Mouse (Mus musculus): ENCODE data around the gene Tlx2. TPM values are rescaled to one million over a fixed set of nuclear protein-coding genes. Genes with fewer than 3 reads are reported as not detected.
A peak's percentile ranks its signal among the peaks of the same experiment; 100 is the strongest.

The Tlx2 gene
- polyA plus RNA-seq, 1 experiment from 2014 or later = 0.37 TPM

- H3K4me2 ChIP-seq = peak overlapping the region; percentile 45
- H3K36me3 ChIP-seq = no peaks in the 10 kb centered on the region
- H3K27ac ChIP-seq = no peak overlapping the region
- H3K9ac ChIP-seq = no peak overlapping the region
- peaks cover 99% of the 10 kb centered on the region for H3K27me3 ChIP-seq
- peak overlapping the region; percentile 37 for H3K4me3 ChIP-seq
- no peak; the same call in 1 of the 2 replicates for ATAC-seq (replicated peaks; ENCODE audit: insufficient number of reproducible peaks, insufficient read depth, low FRiP score, low read depth)
- H3K4me1 ChIP-seq (replicated peaks) = peaks cover 30% of the 10 kb centered on the region
- 1% methylated on average over 55 of the region's 58 CpGs for WGBS
- no peaks in the 10 kb centered on the region for H3K9me3 ChIP-seq (replicated peaks)
Observed at GRCm38 (mm10) chr6:83070311-83071219, 472 bp upstream of the Tlx2 start.

- no peak overlapping the region for H3K27ac ChIP-seq
- WGBS = 1% methylated on average over 69 of the region's 69 CpGs
- 0 out of 2 replicates have a peak overlapping the region, but pooled peaks have one; percentile 14 for H3K9ac ChIP-seq
- H3K9me3 ChIP-seq (replicated peaks) = no peaks in the 10 kb centered on the region
- H3K4me3 ChIP-seq = peak overlapping the region; percentile 37
- no peaks in the 10 kb centered on the region for H3K36me3 ChIP-seq
- H3K4me2 ChIP-seq = peak overlapping the region; percentile 45
- peak; percentile 44; the same call in 1 of the 2 replicates for ATAC-seq (replicated peaks; ENCODE audit: insufficient number of reproducible peaks, insufficient read depth, low FRiP score, low read depth)
- peaks cover 30% of the 10 kb centered on the region for H3K4me1 ChIP-seq (replicated peaks)
- H3K27me3 ChIP-seq = peaks cover 99% of the 10 kb centered on the region
Observed at GRCm38 (mm10) chr6:83069488-83070246, 426 bp downstream of the Tlx2 start.

DNA sequence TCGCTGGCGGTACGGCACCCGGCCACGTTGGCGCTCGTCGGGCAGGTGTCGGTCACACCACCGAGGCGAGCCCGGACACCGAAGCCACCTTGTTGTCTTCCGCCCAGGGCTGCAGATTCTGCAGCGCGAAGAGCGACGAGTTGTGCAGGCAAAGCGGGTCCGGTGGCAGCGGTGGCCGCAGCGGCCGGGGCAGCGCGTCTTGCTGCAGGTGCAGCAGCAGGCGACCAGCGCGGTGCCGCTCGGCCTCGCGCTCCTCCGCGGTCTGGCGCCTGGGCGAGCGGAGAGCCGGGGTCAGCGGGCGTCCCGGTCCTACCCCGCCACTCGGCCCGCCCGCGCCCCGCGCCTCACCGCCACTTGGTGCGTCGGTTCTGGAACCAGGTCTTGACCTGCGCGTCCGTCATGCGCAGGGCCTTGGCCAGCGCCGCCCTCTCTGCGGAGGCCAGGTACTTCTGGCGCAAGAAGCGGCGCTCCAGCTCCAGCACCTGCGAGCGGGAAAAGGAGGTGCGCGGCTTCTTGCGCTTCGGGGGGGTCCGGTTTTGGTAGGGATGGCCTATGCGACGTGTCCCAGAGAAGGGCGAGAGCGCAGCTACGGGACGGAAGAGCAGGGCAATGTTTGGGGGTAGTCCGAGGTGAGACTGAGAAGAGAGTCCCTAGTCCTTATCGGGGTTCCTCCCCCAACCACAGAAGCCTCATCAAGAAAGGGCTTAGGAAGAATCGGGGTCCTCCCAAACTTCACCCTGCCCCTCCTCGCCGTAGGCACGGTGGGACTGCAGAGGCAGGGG, 1.2 kb downstream of the Tlx2 start:
- no peaks in the 10 kb centered on the region for H3K36me3 ChIP-seq
- H3K9ac ChIP-seq = 0 out of 2 replicates have a peak overlapping the region, but pooled peaks have one; percentile 2
- under 1% methylated on average over 81 of the region's 81 CpGs for WGBS
- H3K9me3 ChIP-seq (replicated peaks) = no peaks in the 10 kb centered on the region
- no peak overlapping the region for H3K27ac ChIP-seq
- peaks cover 30% of the 10 kb centered on the region for H3K4me1 ChIP-seq (replicated peaks)
- peak overlapping the region; percentile 37 for H3K4me3 ChIP-seq
- no peak for ATAC-seq (replicated peaks; ENCODE audit: insufficient number of reproducible peaks, insufficient read depth, low FRiP score, low read depth)
- peaks cover 99% of the 10 kb centered on the region for H3K27me3 ChIP-seq
- peak overlapping the region; percentile 57 for H3K4me2 ChIP-seq

DNA sequence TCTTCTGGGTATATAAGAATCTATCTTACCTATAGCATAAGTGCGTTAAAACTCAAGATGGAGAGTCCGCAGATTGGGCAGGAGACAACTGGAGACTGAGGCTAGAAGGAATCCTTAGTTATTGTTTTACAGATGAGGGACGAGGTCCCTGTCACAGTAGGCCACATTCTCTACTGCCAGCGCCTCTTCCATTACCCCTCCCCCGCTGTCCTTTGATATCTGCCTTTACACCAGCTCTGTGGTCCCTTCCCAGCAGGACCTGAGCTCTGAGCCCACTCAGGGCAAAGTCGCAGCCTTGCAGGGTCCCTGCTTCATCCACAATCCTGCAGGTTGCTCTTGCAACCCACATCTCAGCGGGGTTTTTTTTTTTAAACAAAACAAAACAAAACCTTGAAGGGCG, 1.9 kb downstream of the Tlx2 start:
- peak overlapping the region; percentile 37 for H3K4me3 ChIP-seq
- H3K9ac ChIP-seq = 0 out of 2 replicates have a peak overlapping the region, but pooled peaks have one; percentile 2
- peaks cover 30% of the 10 kb centered on the region for H3K4me1 ChIP-seq (replicated peaks)
- no peak overlapping the region for H3K27ac ChIP-seq
- no peaks in the 10 kb centered on the region for H3K9me3 ChIP-seq (replicated peaks)
- WGBS = 12% methylated on average over 8 of the region's 8 CpGs
- no peak for ATAC-seq (replicated peaks; ENCODE audit: insufficient number of reproducible peaks, insufficient read depth, low FRiP score, low read depth)
- H3K27me3 ChIP-seq = peaks cover 99% of the 10 kb centered on the region
- H3K36me3 ChIP-seq = no peaks in the 10 kb centered on the region
- peak overlapping the region; percentile 57 for H3K4me2 ChIP-seq

- no peaks in the 10 kb centered on the region for H3K36me3 ChIP-seq
- no peak overlapping the region for H3K4me2 ChIP-seq
- 28% methylated on average over 6 of the region's 6 CpGs for WGBS
- H3K4me3 ChIP-seq = no peak overlapping the region
- peaks cover 30% of the 10 kb centered on the region for H3K4me1 ChIP-seq (replicated peaks)
- peaks cover 100% of the 10 kb centered on the region for H3K27me3 ChIP-seq
- no peak overlapping the region for H3K9ac ChIP-seq
- ATAC-seq (replicated peaks; ENCODE audit: insufficient number of reproducible peaks, insufficient read depth, low FRiP score, low read depth) = no peak
- no peak overlapping the region for H3K27ac ChIP-seq
- no peaks in the 10 kb centered on the region for H3K9me3 ChIP-seq (replicated peaks)
Observed at GRCm38 (mm10) chr6:83066441-83066840, 3.7 kb downstream of the Tlx2 start.

DNA sequence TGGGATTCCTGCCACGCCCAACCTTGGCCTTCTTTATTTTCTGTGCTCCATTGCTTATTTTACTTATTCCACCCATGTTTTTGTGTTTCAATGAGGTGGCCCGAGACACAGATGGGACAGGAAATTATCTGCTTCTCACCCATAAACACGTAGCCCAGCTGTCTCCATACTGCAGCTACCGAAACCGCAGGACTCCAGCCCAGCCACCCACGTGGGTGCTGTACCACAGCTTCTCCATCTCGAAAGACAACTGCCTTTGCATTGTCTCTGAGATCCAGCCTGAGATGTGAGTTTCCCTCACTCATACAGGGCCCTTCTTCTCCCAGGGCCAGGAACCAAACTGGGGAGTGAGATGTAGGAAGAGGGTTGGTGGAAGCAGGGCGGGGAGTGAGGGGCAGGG, 4.1 kb downstream of the Tlx2 start:
- Histone ChIP-seq H3K27me3 (peaks cover 100% of the 10 kb centered on the region), H3K4me3 (no peak overlapping the region), H3K4me2 (no peak overlapping the region), H3K9me3 (replicated peaks) (no peaks in the 10 kb centered on the region), H3K36me3 (no peaks in the 10 kb centered on the region), H3K4me1 (replicated peaks) (peaks cover 26% of the 10 kb centered on the region), H3K27ac (no peak overlapping the region), H3K9ac (no peak overlapping the region)
- WGBS = 38% methylated on average over 8 of the region's 8 CpGs
- ATAC-seq (replicated peaks; ENCODE audit: insufficient number of reproducible peaks, insufficient read depth, low FRiP score, low read depth) = no peak

DNA sequence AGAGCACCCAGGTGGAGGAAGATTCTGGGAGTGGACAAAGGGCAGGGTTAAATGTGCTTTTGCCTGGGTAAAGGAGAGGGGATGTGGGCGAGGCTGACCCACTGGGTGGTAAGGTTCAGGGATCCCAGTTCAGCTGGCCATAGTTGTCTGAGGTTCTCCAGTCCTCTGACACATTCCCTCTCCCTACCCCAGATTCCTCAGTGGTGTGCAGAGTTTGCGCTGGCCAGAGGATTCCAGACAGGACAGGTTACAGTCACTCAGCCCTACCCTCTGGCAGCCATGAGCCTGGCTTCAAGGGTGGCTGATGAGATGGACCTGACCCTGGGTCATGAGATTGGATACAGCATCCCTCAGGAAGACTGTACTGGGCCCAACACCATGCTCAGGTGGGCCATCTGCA, 11.4 kb downstream of the Tlx2 start:
- Histone ChIP-seq H3K4me1 (replicated peaks) (peaks cover 12% of the 10 kb centered on the region), H3K9ac (no peak overlapping the region), H3K36me3 (peaks cover 9% of the 10 kb centered on the region), H3K4me3 (no peak overlapping the region), H3K27me3 (peaks cover 42% of the 10 kb centered on the region), H3K4me2 (no peak overlapping the region), H3K27ac (no peak overlapping the region), H3K9me3 (replicated peaks) (no peaks in the 10 kb centered on the region)
- 82% methylated on average over 2 of the region's 2 CpGs for WGBS
- no peak for ATAC-seq (replicated peaks; ENCODE audit: insufficient number of reproducible peaks, insufficient read depth, low FRiP score, low read depth)

DNA sequence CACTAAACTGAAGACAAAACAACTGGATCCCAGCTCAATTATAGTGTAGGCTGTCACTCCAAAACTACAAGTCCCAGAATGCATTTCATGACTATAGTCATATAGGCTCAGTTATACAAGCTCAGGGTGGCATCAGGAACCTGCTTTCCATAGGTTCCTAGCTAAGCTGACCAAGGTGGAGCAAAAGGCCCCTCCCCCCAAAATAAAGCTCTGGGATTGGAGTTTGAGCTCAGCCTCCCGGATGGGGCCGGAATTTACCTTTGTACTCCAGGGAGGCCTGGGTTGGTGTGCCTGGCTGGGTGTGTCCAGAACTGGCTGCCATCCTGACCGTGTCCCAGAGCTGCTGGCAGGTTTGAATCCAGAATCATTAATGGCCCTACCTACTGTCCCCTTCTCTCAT, 12.3 kb downstream of the Tlx2 start, which contains the start of gene Dqx1:
Gene Dqx1, plus strand, starts transcription at position 55 of the 400 bp plus-strand sequence.
- no peak for ATAC-seq (replicated peaks; ENCODE audit: insufficient number of reproducible peaks, insufficient read depth, low FRiP score, low read depth)
- Histone ChIP-seq H3K9me3 (replicated peaks) (no peaks in the 10 kb centered on the region), H3K36me3 (peaks cover 9% of the 10 kb centered on the region), H3K9ac (no peak within 1 kb of the TSS), H3K27me3 (peaks cover 32% of the 10 kb centered on the region), H3K27ac (no peak within 1 kb of the TSS), H3K4me2 (no peak within 1 kb of the TSS), H3K4me1 (replicated peaks) (peaks cover 21% of the 10 kb centered on the region), H3K4me3 (no peak within 1 kb of the TSS)
- 70% methylated on average over 3 of the region's 3 CpGs for WGBS

DNA sequence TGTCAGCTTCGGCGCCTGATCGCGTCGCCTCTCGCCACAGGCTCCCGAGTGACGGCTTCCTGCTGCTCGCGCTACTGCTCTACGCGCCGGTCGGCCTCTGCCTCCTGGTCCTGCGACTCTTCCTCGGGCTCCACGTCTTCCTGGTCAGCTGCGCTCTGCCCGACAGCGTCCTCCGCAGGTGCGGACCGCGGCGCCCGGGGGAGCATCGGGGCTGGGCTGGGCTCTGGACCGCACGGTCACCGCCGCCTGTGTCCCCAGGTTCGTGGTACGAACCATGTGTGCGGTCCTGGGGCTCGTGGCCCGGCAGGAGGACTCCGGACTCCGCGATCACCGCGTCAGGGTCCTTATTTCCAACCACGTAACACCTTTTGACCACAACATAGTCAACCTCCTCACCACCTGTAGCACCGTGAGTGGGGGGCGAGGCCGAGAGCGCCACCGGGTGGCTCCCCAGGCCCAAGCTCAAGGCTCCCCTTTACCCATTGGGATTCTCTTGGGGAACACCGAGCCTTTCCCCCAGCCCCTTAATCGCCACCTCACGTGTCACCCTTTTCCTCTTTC, 15.1 kb downstream of the Tlx2 start, which contains the start of gene Htra2:
Gene Htra2, minus strand, starts transcription at position 403 of the 561 bp plus-strand sequence.
- Histone ChIP-seq H3K9ac (peak within 1 kb of the TSS; percentile 85), H3K4me3 (peak within 1 kb of the TSS; percentile 81), H3K9me3 (replicated peaks) (no peaks in the 10 kb centered on the region), H3K27ac (peak within 1 kb of the TSS; percentile 80), H3K4me1 (replicated peaks) (peaks cover 26% of the 10 kb centered on the region), H3K27me3 (peaks cover 4% of the 10 kb centered on the region; the same call in 1 of the 2 replicates), H3K36me3 (peaks cover 17% of the 10 kb centered on the region), H3K4me2 (peak within 1 kb of the TSS; percentile 95)
- WGBS = under 1% methylated on average over 50 of the region's 50 CpGs
- ATAC-seq (replicated peaks; ENCODE audit: insufficient number of reproducible peaks, insufficient read depth, low FRiP score, low read depth) = peak; percentile 23

- no peaks in the 10 kb centered on the region for H3K9me3 ChIP-seq (replicated peaks)
- 0 out of 2 replicates have a peak, but pooled peaks cover 3% of the 10 kb centered on the region for H3K27me3 ChIP-seq
- peak; percentile 95 for ATAC-seq (replicated peaks; ENCODE audit: insufficient number of reproducible peaks, insufficient read depth, low FRiP score, low read depth)
- peak within 1 kb of the TSS; percentile 85 for H3K9ac ChIP-seq
- H3K27ac ChIP-seq = peak within 1 kb of the TSS; percentile 80
- WGBS = under 1% methylated on average over 64 of the region's 64 CpGs
- H3K4me3 ChIP-seq = peak within 1 kb of the TSS; percentile 81
- H3K4me1 ChIP-seq (replicated peaks) = peaks cover 26% of the 10 kb centered on the region
- peak within 1 kb of the TSS; percentile 95 for H3K4me2 ChIP-seq
- H3K36me3 ChIP-seq = peaks cover 17% of the 10 kb centered on the region
Observed at GRCm38 (mm10) chr6:83054074-83054851, 15.8 kb downstream of the Tlx2 start, which contains the start of gene Aup1. Gene Aup1 (plus strand): TSS chr6:83054521.
